Mouse (Mus musculus): Measurements from ENCODE around the gene Rps3.

DNA sequence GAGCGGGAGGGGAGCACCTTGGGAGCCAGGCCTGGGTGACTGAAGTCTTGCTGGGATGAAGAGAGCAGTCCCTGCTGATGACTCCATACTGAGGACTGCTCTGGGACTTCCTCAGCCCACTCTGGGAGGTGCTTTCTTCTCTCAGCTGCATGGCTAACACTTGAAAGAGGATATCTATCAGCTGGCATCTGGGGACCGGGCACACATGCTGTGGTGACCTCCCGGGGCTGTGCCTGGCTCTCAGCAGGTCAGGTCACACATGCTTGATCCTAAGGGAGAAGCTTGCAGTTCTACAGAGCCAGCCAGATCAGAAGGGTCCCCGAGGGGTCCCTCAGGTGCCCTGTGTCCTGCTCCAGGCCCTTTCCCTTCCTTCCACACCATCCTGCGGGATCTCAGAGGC is 40.4 kb downstream of the Rps3 start:
- TF ChIP-seq CTCF (conservative IDR thresholded peaks at IDR 0.05; ENCODE audit: low read length), result no peak
- no peak for TF ChIP-seq POU5F1 (IDR thresholded peaks at IDR 0.05; ENCODE audit: borderline replicate concordance, low read length)
